Mouse (Mus musculus): ENCODE results near the gene Nr5a2.

DNA sequence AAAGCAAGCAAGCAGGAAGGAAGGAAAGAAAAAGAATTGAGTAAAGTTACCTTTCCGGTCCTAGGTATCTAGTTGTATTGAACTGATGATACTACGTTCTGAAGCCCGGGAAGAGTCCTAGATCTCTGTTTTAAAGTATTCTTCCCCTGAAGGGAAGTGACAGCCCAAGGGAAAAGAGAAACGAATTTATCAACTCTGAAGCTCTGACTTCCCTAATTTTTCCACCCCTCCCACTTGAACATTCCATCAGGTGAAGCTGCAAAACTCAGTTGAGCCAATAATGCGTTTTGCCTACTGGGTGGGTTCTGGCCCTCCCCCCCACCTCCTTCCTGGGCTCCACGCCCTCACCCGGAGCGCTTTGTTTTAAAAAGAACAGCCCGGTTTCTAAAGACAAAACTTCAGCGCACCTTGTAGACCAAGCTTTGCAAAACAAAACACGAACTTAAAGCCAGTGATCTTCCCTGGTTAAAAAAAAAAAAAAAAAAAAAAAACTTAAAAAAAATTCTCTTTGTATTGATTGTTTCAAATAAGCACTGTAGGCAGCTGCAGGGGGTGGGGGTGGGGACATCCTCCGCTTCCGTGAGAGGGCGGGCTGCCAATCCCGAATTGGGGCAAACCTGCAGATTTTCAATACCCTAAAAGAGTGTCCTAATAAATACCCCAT is 6.7 kb downstream of the Nr5a2 start:
- no peak for TF ChIP-seq POLR2A (IDR thresholded peaks at IDR 0.05; ENCODE audit: low read depth, low read length)
- no peak for TF ChIP-seq CTCF (conservative IDR thresholded peaks at IDR 0.05; ENCODE audit: insufficient read depth, insufficient read length, low read depth, low read length)
